Mouse (Mus musculus) intestine, embryonic 16.5 days (tissue): ENCODE data around the gene Nr4a1. TPM values are rescaled to one million over a fixed set of nuclear protein-coding genes. Genes with fewer than 3 reads are reported as not detected.
A peak's percentile ranks its signal among the peaks of the same experiment; 100 is the strongest.

Experiments
- ATAC-seq: fragments of 200-750 bp; cut with Nextera tagmentation; 2 replicates; pipeline ENCODE4 v1.8.0; 2017; ENCODE audit warnings: moderate TSS enrichment, moderate library complexity
- H3K27ac ChIP-seq: fragments of 300-500 bp; sonication (generic); 2 replicates; pipeline ENCODE4 v1.5.1; 2014; ENCODE audit warnings: mild to moderate bottlenecking, low read length
- H3K27me3 ChIP-seq: fragments of 300-500 bp; sonication (generic); replicated peaks from 2 replicates; pipeline ENCODE4 v1.6.1; 2014; ENCODE audit warnings: low read length, control low read depth, mixed read lengths; ENCODE audit not compliant: control insufficient read depth, insufficient read depth
- H3K36me3 ChIP-seq: fragments of 300-500 bp; sonication (generic); 2 replicates; pipeline ENCODE4 v1.6.1; 2014; ENCODE audit warnings: low read length, control low read depth; ENCODE audit not compliant: control insufficient read depth, insufficient read depth
- H3K4me1 ChIP-seq: fragments of 300-500 bp; sonication (generic); 2 replicates; pipeline ENCODE4 v1.6.1; 2014; ENCODE audit warnings: low read length, control low read depth, mixed read lengths; ENCODE audit not compliant: control insufficient read depth, insufficient read depth
- H3K4me2 ChIP-seq: fragments of 300-500 bp; sonication (generic); 2 replicates; pipeline ENCODE4 v1.6.1; 2014; ENCODE audit warnings: low read depth, low read length, control low read depth
- H3K4me3 ChIP-seq: fragments of 300-500 bp; sonication (generic); 2 replicates; pipeline ENCODE4 v1.5.1; 2014; ENCODE audit warnings: mild to moderate bottlenecking, low read length
- H3K9ac ChIP-seq: fragments of 300-500 bp; sonication (generic); 2 replicates; pipeline ENCODE4 v1.6.1; 2014; ENCODE audit warnings: low read depth, low read length
- H3K9me3 ChIP-seq: fragments of 300-500 bp; sonication (generic); 2 replicates; pipeline ENCODE4 v1.6.1; 2016; ENCODE audit warnings: low read length, control low read depth; ENCODE audit not compliant: control insufficient read depth
- WGBS: fragments of 180-500 bp; shearing (Covaris S2); extraction: QIAGEN DNeasy Blood & Tissue Kit; methylation state at CpG from one replicate; pipeline ENCODE4 v1.1.7; 2014; 5-methylcytosine and 5-hydroxymethylcytosine counted together
- polyA plus RNA-seq: library from polyadenylated mRNA; unstranded; fragments of >200 nt; fragmentation: Nextera tagmentation; extraction: Ambion mirVana; gene quantifications from 2 replicates; pipeline ENCODE4 v1.2.1, GENCODE M21; 2015

Nr4a1 gene
- polyA plus RNA-seq, 1 experiment from 2014 or later, result 10.0 TPM

DNA sequence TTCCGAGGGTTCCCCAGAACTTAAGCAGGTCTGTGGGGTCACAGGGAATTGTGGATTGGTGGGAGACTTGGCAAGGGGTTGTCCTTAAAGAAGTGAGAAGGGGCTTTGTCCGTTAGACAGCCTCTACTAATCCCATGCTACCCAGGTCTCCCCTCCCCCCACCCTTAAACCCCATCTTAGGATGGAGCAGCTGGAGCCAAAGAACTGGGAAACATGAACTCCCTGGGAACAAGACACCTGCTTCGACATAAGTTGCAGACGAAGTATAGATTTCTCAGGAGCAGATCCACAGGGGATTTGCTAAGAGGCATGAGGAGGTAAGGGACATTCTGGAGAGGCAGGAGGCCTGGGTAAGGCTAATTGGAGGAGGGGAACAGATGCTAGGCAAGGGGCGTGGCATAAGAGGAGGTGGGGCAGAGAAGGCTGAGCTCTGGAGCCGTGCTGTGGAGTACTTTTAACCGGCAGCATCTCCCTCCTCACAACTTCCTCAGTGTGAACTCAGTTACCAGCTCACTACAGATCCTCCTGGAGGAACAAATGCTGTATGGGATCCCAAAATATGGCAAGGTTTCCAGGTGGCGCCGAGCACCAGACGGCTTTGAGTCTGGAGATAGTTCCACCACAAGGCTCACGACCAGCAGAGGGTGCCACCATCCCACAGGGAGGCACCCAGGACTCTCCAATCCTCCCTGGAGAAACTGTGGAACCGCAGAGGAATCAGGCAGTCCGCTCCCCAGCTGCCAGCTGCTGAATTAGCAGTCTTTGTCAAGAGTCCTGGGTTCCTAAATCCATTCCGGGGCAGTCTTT is 32.6 kb upstream of the Nr4a1 start:
- Histone ChIP-seq H3K9me3 (no peaks in the 10 kb centered on the region), H3K27me3 (no peaks in the 10 kb centered on the region), H3K36me3 (no peaks in the 10 kb centered on the region), H3K4me3 (peak overlapping the region; percentile 34), H3K27ac (peak overlapping the region; percentile 30), H3K4me2 (peak overlapping the region; percentile 52), H3K9ac (peak overlapping the region; percentile 43; the same call in 1 of the 2 replicates), H3K4me1 (peaks cover 31% of the 10 kb centered on the region)
- peak; percentile 73 for ATAC-seq
- WGBS, result 5% methylated on average over 14 of the region's 14 CpGs

- WGBS, result 54% methylated on average over 13 of the region's 13 CpGs
- Histone ChIP-seq H3K4me1 (peaks cover 39% of the 10 kb centered on the region), H3K27ac (no peak overlapping the region), H3K9me3 (no peaks in the 10 kb centered on the region), H3K27me3 (no peaks in the 10 kb centered on the region), H3K4me3 (no peak overlapping the region), H3K9ac (no peak overlapping the region), H3K36me3 (no peaks in the 10 kb centered on the region), H3K4me2 (no peak overlapping the region)
- ATAC-seq, result no peak
These were observed 31.1 kb upstream of the Nr4a1 start for GRCm38 (mm10) chr15:101222897-101223482.

DNA sequence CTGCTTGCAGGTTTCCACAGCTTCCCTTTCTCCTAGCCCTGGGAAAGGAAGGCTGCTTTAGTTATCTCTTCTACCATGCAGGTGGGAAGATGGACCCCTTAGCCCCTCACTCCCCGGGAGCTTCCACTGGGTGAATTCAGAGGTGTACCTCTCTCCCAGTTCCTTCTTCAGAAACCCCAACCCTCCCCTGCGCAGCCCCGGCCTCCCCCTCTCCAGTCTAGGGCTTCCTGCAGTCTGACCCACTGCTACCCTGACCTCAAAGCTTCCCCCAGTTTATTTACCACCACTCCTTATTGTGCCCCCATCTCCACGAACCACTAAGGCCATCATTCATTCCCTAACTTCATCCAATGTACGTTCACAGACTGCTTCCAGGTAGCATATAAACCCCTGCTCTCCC is 30.5 kb upstream of the Nr4a1 start:
- Histone ChIP-seq H3K9ac (peak overlapping the region; percentile 85; the same call in 1 of the 2 replicates), H3K27ac (0 out of 2 replicates have a peak overlapping the region, but pooled peaks have one; percentile 11), H3K4me2 (peak overlapping the region; percentile 92), H3K27me3 (no peaks in the 10 kb centered on the region), H3K4me3 (peak overlapping the region; percentile 81), H3K36me3 (no peaks in the 10 kb centered on the region), H3K4me1 (peaks cover 44% of the 10 kb centered on the region), H3K9me3 (no peaks in the 10 kb centered on the region)
- no peak for ATAC-seq
- WGBS, result 14% methylated on average over 5 of the region's 5 CpGs

- Histone ChIP-seq H3K27me3 (no peaks in the 10 kb centered on the region), H3K27ac (peak within 1 kb of the TSS; percentile 83), H3K4me2 (peak within 1 kb of the TSS; percentile 92), H3K4me3 (peak within 1 kb of the TSS; percentile 81), H3K4me1 (peaks cover 50% of the 10 kb centered on the region), H3K9me3 (no peaks in the 10 kb centered on the region), H3K9ac (peak within 1 kb of the TSS; percentile 85), H3K36me3 (0 out of 2 replicates have a peak, but pooled peaks cover 3% of the 10 kb centered on the region)
- WGBS, result under 1% methylated on average over 76 of the region's 77 CpGs
- ATAC-seq, result peak; percentile 86
These were observed 29.8 kb upstream of the Nr4a1 start, which contains the start of gene Grasp for GRCm38 (mm10) chr15:101224006-101224906. Gene Grasp, plus strand, starts transcription at chr15:101224188.

DNA sequence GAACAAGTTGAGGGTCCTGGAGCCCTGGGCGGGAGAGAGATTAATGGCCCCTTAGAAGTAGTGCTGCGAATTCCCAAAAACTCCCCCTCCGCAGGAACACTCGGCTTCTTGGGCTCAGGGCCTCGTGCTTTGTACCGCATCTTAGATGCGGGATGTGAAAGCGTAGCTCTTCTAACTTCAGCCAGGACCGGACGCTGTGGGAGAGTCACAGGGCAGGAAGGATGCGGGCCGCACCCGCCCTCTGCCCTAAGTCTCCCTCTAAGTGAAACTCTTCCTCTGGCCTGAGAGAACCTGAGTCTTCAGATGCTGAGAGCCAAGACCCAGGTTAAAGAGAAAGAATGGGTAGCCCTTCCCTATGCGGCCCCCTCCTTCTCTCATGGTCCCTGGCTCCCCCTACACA is 29.1 kb upstream of the Nr4a1 start:
- WGBS, result 12% methylated on average over 14 of the region's 14 CpGs
- no peak for ATAC-seq
- Histone ChIP-seq H3K4me1 (peaks cover 50% of the 10 kb centered on the region), H3K4me3 (peak overlapping the region; percentile 81), H3K27ac (peak overlapping the region; percentile 83), H3K9ac (peak overlapping the region; percentile 85), H3K27me3 (no peaks in the 10 kb centered on the region), H3K36me3 (0 out of 2 replicates have a peak, but pooled peaks cover 8% of the 10 kb centered on the region), H3K4me2 (peak overlapping the region; percentile 92), H3K9me3 (no peaks in the 10 kb centered on the region)

DNA sequence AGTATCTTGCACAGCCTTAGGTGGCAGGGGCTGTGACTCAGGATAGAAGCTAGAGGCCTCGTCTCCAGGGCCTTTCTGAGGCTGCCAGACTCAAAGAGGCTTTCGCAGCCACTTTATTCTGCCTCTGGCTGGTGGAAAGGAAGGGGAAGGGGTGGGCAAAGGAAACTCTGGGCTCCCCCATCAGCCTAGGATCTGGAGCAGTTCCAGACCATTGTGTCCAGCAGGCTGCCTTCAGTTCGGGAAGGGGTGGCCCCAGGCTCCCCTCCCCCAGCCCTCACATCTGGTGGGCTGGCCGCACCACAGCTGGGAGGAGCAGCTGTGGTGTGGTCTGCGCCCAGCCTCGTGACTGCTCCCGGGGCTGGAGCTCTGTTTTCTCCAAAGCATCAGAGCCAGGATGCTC is 26.1 kb upstream of the Nr4a1 start:
- peaks cover 39% of the 10 kb centered on the region for H3K4me1 ChIP-seq
- no peak overlapping the region for H3K4me3 ChIP-seq

DNA sequence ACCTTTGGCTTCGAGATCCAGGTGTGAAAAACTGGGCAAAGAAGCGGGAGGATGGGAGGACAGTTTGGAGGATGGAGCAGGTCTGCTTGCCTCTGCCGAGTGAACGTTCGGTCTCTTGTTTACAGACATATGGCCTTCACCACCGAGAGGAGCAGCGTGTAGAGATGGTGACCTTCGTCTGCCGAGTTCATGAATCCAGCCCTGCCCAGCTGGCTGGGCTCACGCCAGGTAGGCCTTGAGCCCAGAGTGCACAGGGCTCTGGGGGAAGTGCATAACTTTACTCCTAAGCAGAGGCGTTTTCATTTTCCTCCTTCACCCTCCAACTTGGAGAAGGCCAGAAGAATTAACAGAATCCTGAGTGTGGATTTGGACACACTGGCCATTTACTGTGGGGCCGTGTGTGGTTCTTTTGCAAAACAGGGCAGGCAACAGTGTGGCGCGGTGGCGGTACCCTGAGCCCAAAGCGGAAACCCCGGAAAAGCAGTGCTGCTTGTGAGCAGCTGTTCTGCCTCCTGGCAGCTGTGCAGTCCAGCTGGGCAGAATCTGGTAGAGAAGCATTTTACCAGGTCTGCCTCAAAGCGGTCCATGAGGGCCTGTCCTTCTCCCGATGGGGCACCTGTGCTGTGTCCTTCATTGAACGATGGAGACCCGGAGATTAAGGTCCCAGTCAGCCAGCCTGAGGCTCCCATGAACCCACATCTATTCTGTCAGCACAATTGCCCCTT is 25.0 kb upstream of the Nr4a1 start:
- Histone ChIP-seq H3K27me3 (no peaks in the 10 kb centered on the region), H3K4me2 (0 out of 2 replicates have a peak overlapping the region, but pooled peaks have one; percentile 4), H3K4me3 (no peak overlapping the region), H3K27ac (peak overlapping the region; percentile 69), H3K9me3 (no peaks in the 10 kb centered on the region), H3K9ac (0 out of 2 replicates have a peak overlapping the region, but pooled peaks have one; percentile 6), H3K36me3 (peaks cover 24% of the 10 kb centered on the region), H3K4me1 (peaks cover 38% of the 10 kb centered on the region)
- WGBS, result 68% methylated on average over 21 of the region's 21 CpGs
- no peak for ATAC-seq

More for the DNA sequence above, 26.1 kb upstream of the Nr4a1 start:
- Histone ChIP-seq H3K4me2 (peak overlapping the region; percentile 20; the same call in 1 of the 2 replicates), H3K9ac (peak overlapping the region; percentile 23; the same call in 1 of the 2 replicates), H3K27me3 (no peaks in the 10 kb centered on the region), H3K36me3 (peaks cover 24% of the 10 kb centered on the region), H3K27ac (peak overlapping the region; percentile 69), H3K9me3 (no peaks in the 10 kb centered on the region)
- ATAC-seq, result peak; percentile 29; the same call in 1 of the 2 replicates
- 32% methylated on average over 7 of the region's 7 CpGs for WGBS

GRCm38 (mm10) chr15:101230503-101230902 is 23.6 kb upstream of the Nr4a1 start:
- Histone ChIP-seq H3K27ac (no peak overlapping the region), H3K4me3 (no peak overlapping the region), H3K4me1 (peaks cover 46% of the 10 kb centered on the region), H3K9me3 (no peaks in the 10 kb centered on the region), H3K36me3 (peaks cover 24% of the 10 kb centered on the region), H3K9ac (no peak overlapping the region), H3K4me2 (no peak overlapping the region), H3K27me3 (no peaks in the 10 kb centered on the region)
- ATAC-seq, result no peak
- 96% methylated on average over 19 of the region's 19 CpGs for WGBS
